Mouse (Mus musculus): ENCODE measurements around the gene Prkca.

Prkca gene

GRCm38 (mm10) chr11:107998891-107999290 lies 344.8 kb downstream of the Prkca start:
- no peak for DNase-seq (ENCODE audit: low spot score)

- DNase-seq (ENCODE audit: low spot score) = no peak
Measured at GRCm38 (mm10) chr11:107996896-107997670, 346.6 kb downstream of the Prkca start.

GRCm38 (mm10) chr11:107994487-107994886 lies 349.2 kb downstream of the Prkca start:
- DNase-seq (ENCODE audit: low spot score) = peak; percentile 84

- no peak for DNase-seq (ENCODE audit: low spot score)
Measured at GRCm38 (mm10) chr11:107993792-107994191, 349.9 kb downstream of the Prkca start.

- DNase-seq (ENCODE audit: low spot score) = no peak
Measured at GRCm38 (mm10) chr11:107992500-107992899, 351.2 kb downstream of the Prkca start.

GRCm38 (mm10) chr11:107991990-107992389 lies 351.7 kb downstream of the Prkca start:
- DNase-seq (ENCODE audit: low spot score) = no peak

GRCm38 (mm10) chr11:107989241-107989640 lies 354.5 kb downstream of the Prkca start:
- no peak for DNase-seq (ENCODE audit: low spot score)

- DNase-seq (ENCODE audit: low spot score) = peak; percentile 25
Measured at GRCm38 (mm10) chr11:107985941-107986340, 357.8 kb downstream of the Prkca start.

GRCm38 (mm10) chr11:107983883-107984282 lies 359.8 kb downstream of the Prkca start:
- no peak for DNase-seq (ENCODE audit: low spot score)

- DNase-seq (ENCODE audit: low spot score) = no peak
Measured at GRCm38 (mm10) chr11:107983224-107983623, 360.5 kb downstream of the Prkca start.

GRCm38 (mm10) chr11:107982225-107982896 lies 361.4 kb downstream of the Prkca start:
- no peak for DNase-seq (ENCODE audit: low spot score)

GRCm38 (mm10) chr11:107979497-107980174 lies 364.1 kb downstream of the Prkca start:
- no peak for DNase-seq (ENCODE audit: low spot score)

GRCm38 (mm10) chr11:107969943-107970342 lies 373.8 kb downstream of the Prkca start:
- no peak for DNase-seq (ENCODE audit: low spot score)

- no peak for DNase-seq (ENCODE audit: low spot score)
Measured at GRCm38 (mm10) chr11:107968147-107968546, 375.6 kb downstream of the Prkca start.

GRCm38 (mm10) chr11:107966229-107966628 lies 377.5 kb downstream of the Prkca start:
- no peak for DNase-seq (ENCODE audit: low spot score)

- DNase-seq (ENCODE audit: low spot score) = no peak
Measured at GRCm38 (mm10) chr11:107965449-107965848, 378.3 kb downstream of the Prkca start.

GRCm38 (mm10) chr11:107957566-107958350 lies 386.0 kb downstream of the Prkca start:
- DNase-seq (ENCODE audit: low spot score) = no peak

- no peak for DNase-seq (ENCODE audit: low spot score)
Measured at GRCm38 (mm10) chr11:107955191-107956062, 388.3 kb downstream of the Prkca start.

GRCm38 (mm10) chr11:107951431-107951830 lies 392.3 kb downstream of the Prkca start:
- no peak for DNase-seq (ENCODE audit: low spot score)

- DNase-seq (ENCODE audit: low spot score) = no peak
Measured at GRCm38 (mm10) chr11:107950658-107951057, 393.1 kb downstream of the Prkca start.

GRCm38 (mm10) chr11:107950211-107950610 lies 393.5 kb downstream of the Prkca start:
- DNase-seq (ENCODE audit: low spot score) = no peak

Data from adipocyte (in vitro differentiated cells).